Mouse (Mus musculus) heart, embryonic 16.5 days (tissue): ENCODE results near the gene Col15a1. TPM values are rescaled to one million over a fixed set of nuclear protein-coding genes. Genes with fewer than 3 reads are reported as not detected.

Experiments used
- ATAC-seq: fragments of 200-750 bp; cut with Nextera tagmentation; replicated peaks from 2 replicates; pipeline ENCODE4 v1.8.0; 2017; ENCODE audit warnings: moderate number of reproducible peaks; ENCODE audit not compliant: insufficient read depth, low FRiP score; ENCODE audit errors: extremely low read depth
- H3K27ac ChIP-seq: fragments of 300-500 bp; sonication (generic); 2 replicates; pipeline ENCODE4 v1.5.1; 2014; ENCODE audit warnings: mild to moderate bottlenecking, low read length, control low read depth, moderate library complexity
- H3K27me3 ChIP-seq: fragments of 300-500 bp; sonication (generic); 2 replicates; pipeline ENCODE4 v1.6.1; 2014; ENCODE audit warnings: low read length, mixed read lengths; ENCODE audit not compliant: control insufficient read depth, insufficient read depth
- H3K36me3 ChIP-seq: fragments of 300-500 bp; sonication (generic); 2 replicates; pipeline ENCODE4 v1.6.1; 2014; ENCODE audit not compliant: control insufficient read depth, insufficient read depth
- H3K4me1 ChIP-seq: fragments of 300-500 bp; sonication (generic); 2 replicates; pipeline ENCODE4 v1.6.1; 2014; ENCODE audit warnings: low read length, mixed read lengths; ENCODE audit not compliant: control insufficient read depth, insufficient read depth
- H3K4me2 ChIP-seq: fragments of 300-500 bp; sonication (generic); 2 replicates; pipeline ENCODE4 v1.6.1; 2014; ENCODE audit warnings: low read depth, mild to moderate bottlenecking, control low read depth, low read length
- H3K4me3 ChIP-seq: fragments of 300-500 bp; sonication (generic); 2 replicates; pipeline ENCODE4 v1.5.1; 2014; ENCODE audit warnings: mild to moderate bottlenecking, control low read depth, low read length
- H3K9ac ChIP-seq: fragments of 300-500 bp; sonication (generic); 2 replicates; pipeline ENCODE4 v1.6.1; 2014; ENCODE audit warnings: low read length, control low read depth
- H3K9me3 ChIP-seq: fragments of 300-500 bp; sonication (generic); replicated peaks from 2 replicates; pipeline ENCODE4 v1.6.1; 2016; ENCODE audit warnings: low read length; ENCODE audit not compliant: control insufficient read depth
- WGBS: fragments of 180-500 bp; shearing (Covaris S2); extraction: QIAGEN DNeasy Blood & Tissue Kit; methylation state at CpG from one replicate; pipeline ENCODE4 v1.1.7; 2014; 5-methylcytosine and 5-hydroxymethylcytosine counted together
- polyA plus RNA-seq: library from polyadenylated mRNA; unstranded; fragments of >200 nt; fragmentation: Nextera tagmentation; extraction: Ambion mirVana; gene quantifications from 2 replicates; pipeline ENCODE4 v1.2.1, GENCODE M21; 2015

Gene Col15a1
- polyA plus RNA-seq, 1 experiment from 2014 or later, result 13.5 TPM

- H3K4me3 ChIP-seq, result no peak overlapping the region
- H3K4me1 ChIP-seq, result peaks cover 17% of the 10 kb centered on the region
- WGBS, result 47% methylated on average over 3 of the region's 3 CpGs
- no peak overlapping the region for H3K9ac ChIP-seq
- no peak overlapping the region for H3K27ac ChIP-seq
- no peaks in the 10 kb centered on the region for H3K9me3 ChIP-seq
- no peak overlapping the region for H3K4me2 ChIP-seq
- H3K27me3 ChIP-seq, result no peaks in the 10 kb centered on the region
- no peak for ATAC-seq
- H3K36me3 ChIP-seq, result no peaks in the 10 kb centered on the region
Observed at GRCm38 (mm10) chr4:47235312-47235711, 27.4 kb downstream of the Col15a1 start.

- Histone ChIP-seq H3K36me3 (no peaks in the 10 kb centered on the region), H3K4me1 (peaks cover 17% of the 10 kb centered on the region), H3K27ac (no peak overlapping the region), H3K27me3 (no peaks in the 10 kb centered on the region), H3K4me2 (no peak overlapping the region), H3K9me3 (no peaks in the 10 kb centered on the region), H3K4me3 (no peak overlapping the region), H3K9ac (no peak overlapping the region)
- ATAC-seq, result no peak
- WGBS, result 77% methylated on average over 7 of the region's 7 CpGs
Observed at GRCm38 (mm10) chr4:47236104-47236503, 28.1 kb downstream of the Col15a1 start.

GRCm38 (mm10) chr4:47237220-47237619, 29.3 kb downstream of the Col15a1 start:
- no peak overlapping the region for H3K9ac ChIP-seq
- H3K36me3 ChIP-seq, result no peaks in the 10 kb centered on the region
- peaks cover 17% of the 10 kb centered on the region for H3K4me1 ChIP-seq
- no peaks in the 10 kb centered on the region for H3K9me3 ChIP-seq
- no peak overlapping the region for H3K4me2 ChIP-seq
- H3K4me3 ChIP-seq, result no peak overlapping the region
- H3K27ac ChIP-seq, result no peak overlapping the region
- ATAC-seq, result no peak
- WGBS, result 52% methylated on average over 15 of the region's 15 CpGs
- no peaks in the 10 kb centered on the region for H3K27me3 ChIP-seq

- Histone ChIP-seq H3K4me1 (peaks cover 12% of the 10 kb centered on the region), H3K9ac (no peak overlapping the region)
- 72% methylated on average over 6 of the region's 6 CpGs for WGBS
Observed at GRCm38 (mm10) chr4:47239114-47239513, 31.2 kb downstream of the Col15a1 start.

GRCm38 (mm10) chr4:47240901-47241300, 32.9 kb downstream of the Col15a1 start:
- no peak overlapping the region for H3K4me3 ChIP-seq
- no peaks in the 10 kb centered on the region for H3K36me3 ChIP-seq
- H3K4me1 ChIP-seq, result peaks cover 5% of the 10 kb centered on the region; the same call in 1 of the 2 replicates
- H3K9ac ChIP-seq, result no peak overlapping the region
- no peak overlapping the region for H3K4me2 ChIP-seq
- H3K27me3 ChIP-seq, result no peaks in the 10 kb centered on the region
- H3K9me3 ChIP-seq, result no peaks in the 10 kb centered on the region
- 79% methylated on average over 5 of the region's 5 CpGs for WGBS
- H3K27ac ChIP-seq, result no peak overlapping the region
- ATAC-seq, result no peak

More at GRCm38 (mm10) chr4:47239114-47239513, 31.2 kb downstream of the Col15a1 start:
- ATAC-seq, result no peak
- Histone ChIP-seq H3K27me3 (no peaks in the 10 kb centered on the region), H3K4me3 (no peak overlapping the region), H3K9me3 (no peaks in the 10 kb centered on the region), H3K36me3 (no peaks in the 10 kb centered on the region), H3K27ac (no peak overlapping the region), H3K4me2 (no peak overlapping the region)

GRCm38 (mm10) chr4:47242127-47242526, 34.2 kb downstream of the Col15a1 start:
- H3K4me2 ChIP-seq, result no peak overlapping the region
- WGBS, result 64% methylated on average over 4 of the region's 4 CpGs
- no peaks in the 10 kb centered on the region for H3K36me3 ChIP-seq
- no peaks in the 10 kb centered on the region for H3K9me3 ChIP-seq
- H3K9ac ChIP-seq, result no peak overlapping the region
- no peak overlapping the region for H3K4me3 ChIP-seq
- H3K4me1 ChIP-seq, result peaks cover 5% of the 10 kb centered on the region; the same call in 1 of the 2 replicates
- no peaks in the 10 kb centered on the region for H3K27me3 ChIP-seq
- ATAC-seq, result no peak
- H3K27ac ChIP-seq, result no peak overlapping the region

- Histone ChIP-seq H3K4me1 (peaks cover 13% of the 10 kb centered on the region), H3K4me2 (no peak overlapping the region), H3K9me3 (no peaks in the 10 kb centered on the region), H3K9ac (no peak overlapping the region), H3K27me3 (no peaks in the 10 kb centered on the region), H3K36me3 (no peaks in the 10 kb centered on the region), H3K27ac (no peak overlapping the region), H3K4me3 (no peak overlapping the region)
- ATAC-seq, result no peak
- WGBS, result 79% methylated on average over 6 of the region's 6 CpGs
Observed at GRCm38 (mm10) chr4:47244651-47245050, 36.7 kb downstream of the Col15a1 start.

GRCm38 (mm10) chr4:47245621-47246020, 37.7 kb downstream of the Col15a1 start:
- Histone ChIP-seq H3K4me3 (no peak overlapping the region), H3K36me3 (no peaks in the 10 kb centered on the region), H3K4me2 (no peak overlapping the region), H3K4me1 (peaks cover 13% of the 10 kb centered on the region), H3K9ac (no peak overlapping the region), H3K27me3 (no peaks in the 10 kb centered on the region), H3K27ac (no peak overlapping the region), H3K9me3 (no peaks in the 10 kb centered on the region)
- no peak for ATAC-seq
- 88% methylated on average over 18 of the region's 18 CpGs for WGBS

- no peak overlapping the region for H3K27ac ChIP-seq
- no peaks in the 10 kb centered on the region for H3K36me3 ChIP-seq
- H3K9ac ChIP-seq, result no peak overlapping the region
- no peaks in the 10 kb centered on the region for H3K9me3 ChIP-seq
- ATAC-seq, result no peak
- H3K4me1 ChIP-seq, result peaks cover 20% of the 10 kb centered on the region
- no peaks in the 10 kb centered on the region for H3K27me3 ChIP-seq
- 53% methylated on average over 8 of the region's 8 CpGs for WGBS
- no peak overlapping the region for H3K4me3 ChIP-seq
- H3K4me2 ChIP-seq, result no peak overlapping the region
Observed at GRCm38 (mm10) chr4:47246811-47247210, 38.9 kb downstream of the Col15a1 start.
